Mouse (Mus musculus) midbrain, postnatal 0 days (tissue): Measurements from ENCODE around the gene Olfr435. TPM values are rescaled to one million over a fixed set of nuclear protein-coding genes. Genes with fewer than 3 reads are reported as not detected.

ENCODE experiments used
- ATAC-seq: fragments of 200-750 bp; cut with Nextera tagmentation; 2 replicates; pipeline ENCODE4 v1.8.0; 2017; ENCODE audit warnings: moderate number of reproducible peaks, mild to moderate bottlenecking, moderate TSS enrichment, moderate library complexity; ENCODE audit not compliant: low FRiP score
- DNase-seq: peaks from one replicate; pipeline ENCODE4 v3.0.0-alpha.2; 2015; ENCODE audit warnings: low spot score
- H3K27ac ChIP-seq: fragments of 300-500 bp; sonication (generic); 2 replicates; pipeline ENCODE4 v1.5.1; 2014; ENCODE audit warnings: low read depth, mild to moderate bottlenecking, low read length, mixed read lengths
- H3K27me3 ChIP-seq: fragments of 300-500 bp; sonication (generic); 2 replicates; pipeline ENCODE4 v1.6.1; 2014; ENCODE audit warnings: low read length, control low read depth, mixed read lengths; ENCODE audit not compliant: insufficient read depth
- H3K36me3 ChIP-seq: fragments of 300-500 bp; sonication (generic); 2 replicates; pipeline ENCODE4 v1.6.1; 2014; ENCODE audit warnings: low read length, control low read depth, mixed read lengths; ENCODE audit not compliant: insufficient read depth
- H3K4me1 ChIP-seq: fragments of 300-500 bp; sonication (generic); 2 replicates; pipeline ENCODE4 v1.6.1; 2014; ENCODE audit warnings: mild to moderate bottlenecking, control low read depth, antibody characterized with exemption, low read length, mixed read lengths; ENCODE audit not compliant: insufficient read depth
- H3K4me2 ChIP-seq: fragments of 300-500 bp; sonication (generic); 2 replicates; pipeline ENCODE4 v1.6.1; 2014; ENCODE audit warnings: low read depth, mild to moderate bottlenecking, low read length, mixed read lengths; ENCODE audit not compliant: poor library complexity, severe bottlenecking
- H3K4me3 ChIP-seq: fragments of 300-500 bp; sonication (generic); 2 replicates; pipeline ENCODE4 v1.5.1; 2014; ENCODE audit warnings: low read depth, mild to moderate bottlenecking, low read length, moderate library complexity
- H3K9ac ChIP-seq: fragments of 300-500 bp; sonication (generic); replicated peaks from 2 replicates; pipeline ENCODE4 v1.6.1; 2014; ENCODE audit warnings: mild to moderate bottlenecking, low read length, moderate library complexity, mixed read lengths; ENCODE audit not compliant: poor library complexity, severe bottlenecking
- H3K9me3 ChIP-seq: fragments of 300-500 bp; sonication (generic); 2 replicates; pipeline ENCODE4 v1.6.1; 2016; ENCODE audit warnings: low read length, control low read depth
- CTCF ChIP-seq: IDR thresholded peaks from 2 replicates; pipeline ENCODE4 v1.5.1; 2016; ENCODE audit warnings: antibody characterized with exemption, mild to moderate bottlenecking
- WGBS: fragments of 180-500 bp; shearing (Covaris S2); extraction: QIAGEN DNeasy Blood & Tissue Kit; methylation state at CpG from one replicate; pipeline ENCODE4 v1.1.7; 2014; 5-methylcytosine and 5-hydroxymethylcytosine counted together
- polyA plus RNA-seq: library from polyadenylated mRNA; unstranded; fragments of >200 nt; fragmentation: Nextera tagmentation; extraction: Ambion mirVana; gene quantifications from 2 replicates; pipeline ENCODE4 v1.2.1, GENCODE M21; 2015
- total RNA-seq: library from RNA; depleted of rRNA; stranded (reverse); fragments of >200 nt; gene quantifications from 2 replicates; pipeline ENCODE4 v1.2.3, GENCODE M21; 2014; rRNA removed

Gene Olfr435
- total and polyA plus RNA-seq, 2 experiments from 2014 or later = not detected

- DNase-seq = no peak
- ATAC-seq = no peak
These were observed 45.1 kb downstream of the Olfr435 start for GRCm38 (mm10) chr6:43242061-43242460.

GRCm38 (mm10) chr6:43247396-43247795 is 50.5 kb downstream of the Olfr435 start:
- 70% methylated on average over 3 of the region's 3 CpGs for WGBS
- no peak overlapping the region for H3K9ac ChIP-seq
- no peaks in the 10 kb centered on the region for H3K27me3 ChIP-seq
- H3K4me1 ChIP-seq = no peaks in the 10 kb centered on the region
- DNase-seq (no peak), ATAC-seq (no peak; the same call in 1 of the 2 replicates)
- H3K9me3 ChIP-seq = no peaks in the 10 kb centered on the region
- H3K27ac ChIP-seq = no peak overlapping the region
- no peak overlapping the region for H3K4me2 ChIP-seq
- no peak overlapping the region for H3K4me3 ChIP-seq
- TF ChIP-seq CTCF = no peak
- no peaks in the 10 kb centered on the region for H3K36me3 ChIP-seq

More at GRCm38 (mm10) chr6:43242061-43242460, 45.1 kb downstream of the Olfr435 start:
- Histone ChIP-seq H3K9me3 (no peaks in the 10 kb centered on the region), H3K4me3 (no peak overlapping the region), H3K27ac (no peak overlapping the region), H3K36me3 (no peaks in the 10 kb centered on the region), H3K4me2 (no peak overlapping the region), H3K4me1 (no peaks in the 10 kb centered on the region), H3K27me3 (no peaks in the 10 kb centered on the region), H3K9ac (no peak overlapping the region)
- peak; percentile 29; the same call in 1 of the 2 replicates for TF ChIP-seq CTCF
- 17% methylated on average over 4 of the region's 4 CpGs for WGBS

DNA sequence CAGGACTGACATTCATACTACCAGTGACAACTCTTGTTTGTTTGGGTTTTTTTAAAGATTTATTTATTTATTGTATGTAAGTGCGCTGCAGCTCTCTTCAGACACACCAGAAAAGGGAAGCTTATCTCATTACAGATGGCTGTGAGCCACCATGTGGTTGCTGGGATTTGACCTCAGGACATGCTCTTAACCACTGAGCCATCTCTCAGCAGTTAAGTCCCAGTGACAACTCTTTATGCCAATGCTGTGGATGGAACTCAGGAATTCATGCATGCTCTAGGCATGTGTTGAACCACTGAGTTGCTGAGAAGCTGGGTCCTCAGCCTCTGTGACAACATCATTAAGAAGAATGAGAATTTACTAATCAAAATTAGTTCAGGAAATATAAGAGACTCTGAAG is 56.0 kb downstream of the Olfr435 start:
- no peak overlapping the region for H3K27ac ChIP-seq
- no peaks in the 10 kb centered on the region for H3K4me1 ChIP-seq
- TF ChIP-seq CTCF = no peak
- H3K4me3 ChIP-seq = no peak overlapping the region
- WGBS = 84% methylated on average over 1 of the region's 1 CpGs
- no peaks in the 10 kb centered on the region for H3K9me3 ChIP-seq
- DNase-seq = no peak
- no peaks in the 10 kb centered on the region for H3K36me3 ChIP-seq
- ATAC-seq = no peak
- H3K4me2 ChIP-seq = no peak overlapping the region
- no peak overlapping the region for H3K9ac ChIP-seq
- no peaks in the 10 kb centered on the region for H3K27me3 ChIP-seq

Other genes starting within 250 kb of the Olfr435 start
- gene Olfr444, start 248.1 kb upstream of the Olfr435 start, total RNA-seq = not detected in 2 replicates
- gene Olfr444, start 248.1 kb upstream of the Olfr435 start, polyA plus RNA-seq = not detected in 2 replicates
- 0.85 TPM in 1 of 2 replicates, not detected in the other for gene Olfr441, start 90.8 kb upstream of the Olfr435 start, total RNA-seq
- gene Olfr441, start 90.8 kb upstream of the Olfr435 start, polyA plus RNA-seq = not detected in 2 replicates
- gene Olfr237-ps1, start 50.6 kb upstream of the Olfr435 start, total RNA-seq = not detected in 2 replicates
- gene Olfr237-ps1, start 50.6 kb upstream of the Olfr435 start, polyA plus RNA-seq = 0.04 and 0.15 TPM in 2 replicates
- gene Olfr437, start 33.9 kb upstream of the Olfr435 start, total RNA-seq = not detected in 2 replicates
- gene Olfr437, start 33.9 kb upstream of the Olfr435 start, polyA plus RNA-seq = not detected in 2 replicates
- gene Olfr13, start 25.0 kb upstream of the Olfr435 start, total RNA-seq = not detected in 2 replicates
- 0.05 and 0.10 TPM in 2 replicates for gene Olfr13, start 25.0 kb upstream of the Olfr435 start, polyA plus RNA-seq
- gene Olfr434, start 15.9 kb downstream of the Olfr435 start, total RNA-seq = not detected in 2 replicates
- gene Olfr434, start 15.9 kb downstream of the Olfr435 start, polyA plus RNA-seq = not detected in 2 replicates
- gene Olfr47, start 34.4 kb downstream of the Olfr435 start, total RNA-seq = not detected in 2 replicates
- not detected in 2 replicates for gene Olfr47, start 34.4 kb downstream of the Olfr435 start, polyA plus RNA-seq
- 4.1 and 8.2 TPM in 2 replicates for gene Arhgef5, start 68.4 kb downstream of the Olfr435 start, total RNA-seq
- gene Arhgef5, start 68.4 kb downstream of the Olfr435 start, polyA plus RNA-seq = 1.9 TPM in 2 replicates
- not detected in 2 replicates for gene Nobox, start 112.4 kb downstream of the Olfr435 start, total RNA-seq
- not detected in 2 replicates for gene Nobox, start 112.4 kb downstream of the Olfr435 start, polyA plus RNA-seq